Mouse (Mus musculus) cerebellum, postnatal 4 days (tissue): Measurements from ENCODE around the gene Gpsm2.
"Not testable (repeated sequence)": the region's sequence is repeated elsewhere in the genome, so short reads cannot be mapped to it uniquely, and the experiment has no call there.

ENCODE experiments used
- DNase-seq, 2 experiments: peaks; one replicate each; pipeline ENCODE4 v3.0.0; 2022; ENCODE audit warnings: low spot score in 2 of 2, mixed read lengths in 1 of 2

Gene Gpsm2

DNA sequence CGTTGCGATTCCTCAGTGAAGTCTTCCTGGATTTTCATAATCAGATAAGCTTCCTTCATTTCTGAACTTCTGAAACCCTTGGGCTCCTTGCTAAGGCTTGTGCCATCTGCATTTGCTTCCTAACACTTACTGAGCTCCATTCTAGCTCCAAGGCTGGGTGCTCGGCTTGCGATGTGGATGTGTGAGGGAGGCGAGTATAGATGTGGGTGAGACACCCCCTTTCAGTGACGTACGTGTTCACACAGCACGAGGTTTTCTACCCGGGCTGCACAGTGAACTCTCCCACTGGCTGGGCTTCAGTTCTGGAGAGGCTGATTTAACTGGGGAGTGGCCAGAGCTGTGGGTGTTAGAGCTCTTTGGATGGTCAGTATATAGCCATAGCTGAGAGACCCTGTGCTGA, 63.5 kb downstream of the Gpsm2 start:
- no peak for DNase-seq

DNA sequence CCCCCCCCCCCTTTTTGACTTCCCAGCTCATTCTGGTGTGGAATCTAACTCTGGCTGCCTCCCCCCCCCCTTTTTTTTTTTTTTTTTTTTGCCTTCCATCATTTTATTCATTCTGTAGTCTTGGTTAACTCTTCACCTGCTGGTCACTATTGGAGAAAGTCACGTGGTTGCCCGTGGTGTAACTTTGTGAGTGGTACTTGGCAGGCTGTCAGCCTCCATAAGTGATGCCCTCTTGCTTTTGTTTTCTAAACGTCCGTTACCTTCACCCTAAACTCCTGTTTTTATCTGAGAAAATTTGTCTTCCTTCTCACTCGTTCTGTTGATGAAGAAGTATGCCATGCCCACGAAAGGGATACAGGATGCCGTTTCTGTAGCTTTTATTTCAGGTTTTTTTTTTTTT, 66.6 kb downstream of the Gpsm2 start:
- no peak for DNase-seq

DNA sequence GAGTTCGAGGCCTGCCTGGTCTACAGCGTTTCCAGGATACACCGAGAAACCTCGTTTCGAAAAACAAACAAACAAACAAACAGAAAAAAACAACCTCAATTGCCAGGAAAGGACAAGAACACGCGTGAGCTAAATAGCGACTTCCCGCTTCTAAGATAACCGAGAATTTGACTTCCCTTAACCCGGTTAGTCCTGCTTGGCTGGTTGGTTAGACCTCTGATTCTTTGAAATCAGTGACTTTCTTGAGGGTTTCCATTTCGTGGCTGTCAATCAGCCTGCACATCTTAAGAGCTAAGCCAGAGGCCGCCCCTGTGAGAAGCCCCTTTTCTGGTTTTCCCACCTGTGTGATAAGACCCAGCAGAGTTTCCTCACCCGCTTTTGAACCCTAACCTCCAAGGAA, 67.5 kb downstream of the Gpsm2 start:
- DNase-seq: no peak

DNA sequence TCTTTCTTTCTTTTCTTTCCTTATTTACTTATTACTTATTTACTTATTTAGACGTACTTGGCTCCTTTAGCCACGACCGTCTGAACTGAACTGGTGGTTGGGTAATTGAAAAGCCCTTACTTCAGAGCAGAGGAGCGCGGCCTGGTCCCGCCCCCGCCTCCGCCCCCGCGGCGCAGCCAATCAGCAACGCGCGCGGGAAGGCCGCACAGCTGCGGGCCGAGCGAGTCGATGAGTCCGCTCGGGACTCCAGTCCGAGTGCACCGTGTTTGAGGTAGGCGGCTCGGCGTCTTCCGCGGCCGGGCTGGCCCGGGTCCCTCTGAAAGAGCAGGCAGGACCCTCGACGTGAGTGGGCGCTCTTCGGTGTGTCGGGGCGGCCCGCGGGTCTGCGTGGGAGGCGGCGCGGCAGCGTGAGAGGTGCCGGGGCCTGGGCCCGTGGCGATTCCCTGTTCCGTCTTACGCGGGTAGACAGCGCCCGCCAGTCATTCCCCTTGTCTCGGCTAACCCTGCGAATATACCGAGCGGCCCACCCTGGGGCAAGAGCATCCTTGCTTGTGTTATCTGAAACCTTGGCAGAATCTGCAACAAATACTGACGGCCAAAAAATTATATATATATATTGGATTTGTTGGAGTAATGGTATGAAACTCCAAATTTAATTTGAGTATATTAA, 68.3 kb downstream of the Gpsm2 start, which contains the start of gene Clcc1:
TSS of gene Clcc1 (plus strand) at position 204 of the 670 bp plus-strand sequence.
- peak; percentile 93 to 97 for DNase-seq

DNA sequence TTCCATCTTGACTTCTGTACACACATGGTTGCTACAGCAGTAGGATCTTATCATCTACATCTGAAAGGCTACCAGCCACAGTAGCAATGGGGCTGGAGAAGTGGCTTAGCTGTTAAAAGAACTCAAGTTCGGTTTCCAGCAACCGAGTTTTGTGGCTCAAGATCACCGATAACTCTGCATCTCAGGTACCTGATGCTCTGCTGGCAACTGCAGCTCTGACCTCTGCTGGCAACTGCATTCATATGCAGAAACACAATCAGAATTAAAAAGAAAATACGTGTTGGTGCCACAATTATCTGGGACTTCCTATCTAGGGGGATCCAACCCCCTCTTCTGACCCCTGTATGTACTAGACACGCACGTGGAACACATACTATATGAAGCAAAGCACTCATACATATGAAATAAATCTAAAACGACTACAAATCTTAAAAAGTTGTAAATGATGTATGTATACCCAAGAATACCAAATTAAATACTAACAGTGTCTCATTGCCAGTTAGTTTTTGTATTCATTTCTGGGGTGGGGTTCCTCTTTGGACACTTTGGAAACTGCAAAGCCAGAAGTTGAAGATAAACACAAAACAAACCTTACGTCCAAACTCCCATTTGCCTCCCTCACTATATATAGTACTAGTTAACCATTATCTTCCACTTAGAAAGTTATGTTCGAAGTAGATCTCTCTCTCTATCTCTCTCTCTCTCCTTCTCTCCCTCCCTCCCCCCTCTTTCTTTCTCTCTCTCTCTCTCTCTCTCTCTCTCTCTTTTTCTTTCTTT, 69.1 kb downstream of the Gpsm2 start:
- DNase-seq: no peak

DNA sequence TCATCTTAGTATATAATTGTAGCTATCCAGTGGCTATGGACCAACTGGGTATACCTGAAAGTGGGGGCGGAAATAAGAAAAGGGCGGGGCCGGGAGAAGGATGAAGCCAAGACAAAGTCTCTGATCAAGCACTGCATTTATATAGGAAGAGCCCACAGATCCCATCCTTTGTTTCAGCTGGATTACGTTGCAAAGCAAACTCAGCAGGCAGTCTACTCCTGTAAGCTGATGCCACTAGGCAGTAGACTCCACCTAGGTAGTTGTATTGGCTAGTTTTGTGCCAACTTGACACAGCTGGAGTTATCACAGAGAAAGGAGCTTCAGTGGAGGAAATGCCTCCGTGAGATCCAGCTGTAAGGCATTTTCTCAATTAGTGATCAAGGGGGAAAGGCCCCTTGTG, 74.4 kb downstream of the Gpsm2 start:
- not testable (repeated sequence) for DNase-seq

DNA sequence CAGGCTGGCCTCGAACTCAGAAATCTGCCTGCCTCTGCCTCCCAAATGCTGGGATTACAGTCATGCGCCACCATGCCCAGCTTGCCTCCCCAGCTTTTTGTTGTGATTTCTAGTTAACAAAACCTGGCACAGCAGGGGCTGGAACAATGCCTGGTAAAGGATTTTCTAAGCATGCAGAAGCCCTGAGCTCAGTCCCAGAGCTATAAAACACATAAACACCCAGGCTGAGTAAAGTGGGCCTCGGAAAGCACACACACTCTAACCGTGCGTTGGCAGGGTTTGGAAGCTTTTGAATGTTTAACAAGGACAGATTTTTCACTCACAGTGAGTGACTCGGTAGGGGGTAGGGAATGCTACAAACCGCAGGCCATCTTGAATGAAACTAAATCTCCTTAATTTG, 76.1 kb downstream of the Gpsm2 start:
- DNase-seq: no peak

DNA sequence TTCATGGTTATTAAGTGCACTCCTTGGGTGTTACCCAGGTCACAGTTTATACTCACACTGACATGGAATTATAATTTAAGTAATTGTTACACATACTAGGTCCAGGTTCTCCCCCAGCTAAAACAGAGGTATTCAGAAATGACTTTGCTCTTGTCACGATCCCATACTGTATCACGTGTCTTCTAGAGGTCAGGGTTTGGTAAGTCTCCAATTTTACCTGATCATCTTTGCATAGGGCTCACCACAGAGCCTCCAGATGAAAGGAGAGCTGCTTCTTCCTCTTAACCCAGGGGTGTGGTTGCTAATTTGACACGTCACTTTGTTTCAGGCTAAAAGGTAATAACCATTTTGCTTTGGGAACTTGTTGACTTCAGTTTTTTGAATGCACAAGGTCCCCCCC, 77.3 kb downstream of the Gpsm2 start:
- DNase-seq: no peak

DNA sequence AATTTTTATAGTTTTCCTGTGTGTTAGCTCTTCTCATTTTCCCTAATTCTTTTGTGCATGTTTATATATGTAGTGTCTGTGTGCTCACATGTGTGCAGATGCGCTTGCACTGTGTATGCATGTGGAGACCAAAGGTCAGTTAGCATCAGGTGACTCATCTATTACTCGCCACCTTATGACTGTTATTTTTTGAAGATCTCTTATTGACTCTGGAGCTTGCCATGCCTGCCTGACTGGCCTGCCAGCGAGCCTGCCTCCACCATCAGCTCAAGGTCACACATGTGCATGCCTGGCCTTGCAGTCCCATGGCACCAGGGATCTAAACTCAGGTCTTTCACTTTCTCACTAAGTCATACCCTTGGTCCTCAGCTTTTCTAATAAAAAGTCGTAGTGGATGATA, 81.1 kb downstream of the Gpsm2 start:
- no peak for DNase-seq

DNA sequence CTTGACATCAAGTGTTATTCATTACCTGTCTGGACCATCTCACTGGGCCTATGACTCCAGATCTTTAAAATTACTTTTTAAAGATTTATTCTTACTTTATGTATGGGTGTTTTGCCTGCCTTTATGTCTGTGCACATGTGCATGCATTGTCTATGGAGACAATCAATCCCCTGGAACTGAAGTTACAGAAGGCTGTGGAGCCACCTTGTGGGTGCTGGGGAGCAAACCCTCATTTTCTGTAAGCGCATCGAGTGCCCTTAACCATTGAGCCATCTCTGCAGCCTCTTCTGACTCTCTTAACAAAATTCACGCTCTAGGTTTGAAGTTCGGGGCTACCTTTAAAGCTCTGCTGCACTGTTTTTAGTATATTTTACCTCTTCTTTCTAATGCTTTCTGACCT, 82.7 kb downstream of the Gpsm2 start:
- no peak for DNase-seq

DNA sequence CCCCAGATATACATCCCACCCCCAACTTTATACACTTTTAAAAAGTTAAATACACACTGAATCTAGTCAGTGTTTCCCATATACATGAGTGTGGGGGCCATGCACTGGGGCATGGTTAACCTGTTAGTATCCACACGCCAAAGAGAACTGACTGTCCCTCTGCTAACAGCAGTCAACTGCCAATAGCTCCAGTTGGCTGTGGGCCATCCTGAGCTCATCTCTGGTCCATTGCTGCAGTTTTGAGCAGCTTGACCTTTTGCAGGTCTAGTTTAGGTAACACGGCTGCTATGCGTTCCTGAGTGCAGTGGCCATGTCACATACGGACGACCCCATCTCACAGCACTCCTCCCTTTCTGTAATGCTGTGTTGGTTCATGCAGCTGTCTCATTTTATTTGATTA, 87.3 kb downstream of the Gpsm2 start:
- no peak for DNase-seq
